Mouse (Mus musculus): ENCODE data around the gene Ascl5. TPM values are rescaled to one million over a fixed set of nuclear protein-coding genes. Genes with fewer than 3 reads are reported as not detected.

Ascl5 gene
- polyA plus RNA-seq, 1 experiment, result not detected

GRCm38 (mm10) chr1:136081161-136081560 is 30.6 kb downstream of the Ascl5 start:
- TF ChIP-seq CTCF (IDR thresholded peaks at IDR 0.05; ENCODE audit: control insufficient read depth, insufficient read depth, low read length), result no peak
- no peak for TF ChIP-seq POLR2A (IDR thresholded peaks at IDR 0.05; ENCODE audit: borderline replicate concordance, control insufficient read depth, low read depth, low read length)
- 77% methylated on average over 1 of the region's 1 CpGs for WGBS
- Histone ChIP-seq H3K27ac (ENCODE audit: control insufficient read depth, insufficient read depth, low read depth, low read length, poor library complexity) (no peak overlapping the region), H3K4me3 (replicated peaks; ENCODE audit: control insufficient read depth, low read depth, low read length) (no peak overlapping the region), H3K4me1 (ENCODE audit: control insufficient read depth, insufficient read depth, low read length) (no peaks in the 10 kb centered on the region)

- H3K27ac ChIP-seq (ENCODE audit: control insufficient read depth, insufficient read depth, low read depth, low read length, poor library complexity), result no peak overlapping the region
- H3K4me3 ChIP-seq (replicated peaks; ENCODE audit: control insufficient read depth, low read depth, low read length), result no peak overlapping the region
- TF ChIP-seq CTCF (IDR thresholded peaks at IDR 0.05; ENCODE audit: control insufficient read depth, insufficient read depth, low read length), result no peak
- no peak for TF ChIP-seq POLR2A (IDR thresholded peaks at IDR 0.05; ENCODE audit: borderline replicate concordance, control insufficient read depth, low read depth, low read length)
- H3K4me1 ChIP-seq (ENCODE audit: control insufficient read depth, insufficient read depth, low read length), result no peaks in the 10 kb centered on the region
- 62% methylated on average over 3 of the region's 3 CpGs for WGBS
Observed at GRCm38 (mm10) chr1:136085988-136086685, 35.5 kb downstream of the Ascl5 start.

- TF ChIP-seq POLR2A (IDR thresholded peaks at IDR 0.05; ENCODE audit: borderline replicate concordance, control insufficient read depth, low read depth, low read length) (no peak), CTCF (IDR thresholded peaks at IDR 0.05; ENCODE audit: control insufficient read depth, insufficient read depth, low read length) (no peak)
- no peak overlapping the region for H3K4me3 ChIP-seq (replicated peaks; ENCODE audit: control insufficient read depth, low read depth, low read length)
- H3K4me1 ChIP-seq (ENCODE audit: control insufficient read depth, insufficient read depth, low read length), result no peaks in the 10 kb centered on the region
- WGBS, result 68% methylated on average over 9 of the region's 9 CpGs
- no peak overlapping the region for H3K27ac ChIP-seq (ENCODE audit: control insufficient read depth, insufficient read depth, low read depth, low read length, poor library complexity)
Observed at GRCm38 (mm10) chr1:136089368-136090165, 39.0 kb downstream of the Ascl5 start.

- H3K4me3 ChIP-seq (replicated peaks; ENCODE audit: control insufficient read depth, low read depth, low read length), result no peak overlapping the region
- TF ChIP-seq POLR2A (IDR thresholded peaks at IDR 0.05; ENCODE audit: borderline replicate concordance, control insufficient read depth, low read depth, low read length) (no peak), CTCF (IDR thresholded peaks at IDR 0.05; ENCODE audit: control insufficient read depth, insufficient read depth, low read length) (no peak)
- WGBS, result 73% methylated on average over 3 of the region's 3 CpGs
Observed at GRCm38 (mm10) chr1:136093726-136094125, 43.1 kb downstream of the Ascl5 start.

GRCm38 (mm10) chr1:136094807-136095206 is 44.2 kb downstream of the Ascl5 start:
- H3K4me3 ChIP-seq (replicated peaks; ENCODE audit: control insufficient read depth, low read depth, low read length), result no peak overlapping the region
- TF ChIP-seq POLR2A (IDR thresholded peaks at IDR 0.05; ENCODE audit: borderline replicate concordance, control insufficient read depth, low read depth, low read length), result no peak
- TF ChIP-seq CTCF (IDR thresholded peaks at IDR 0.05; ENCODE audit: control insufficient read depth, insufficient read depth, low read length), result no peak
- no peak overlapping the region for H3K27ac ChIP-seq (ENCODE audit: control insufficient read depth, insufficient read depth, low read depth, low read length, poor library complexity)
- H3K4me1 ChIP-seq (ENCODE audit: control insufficient read depth, insufficient read depth, low read length), result no peaks in the 10 kb centered on the region
- WGBS, result 89% methylated on average over 5 of the region's 5 CpGs

More at GRCm38 (mm10) chr1:136093726-136094125, 43.1 kb downstream of the Ascl5 start:
- Histone ChIP-seq H3K4me1 (ENCODE audit: control insufficient read depth, insufficient read depth, low read length) (no peaks in the 10 kb centered on the region), H3K27ac (ENCODE audit: control insufficient read depth, insufficient read depth, low read depth, low read length, poor library complexity) (no peak overlapping the region)

Other genes starting within 250 kb of the Ascl5 start
- 0.77 TPM in 1 of 2 replicates, not detected in the other for gene Lad1, start 232.2 kb upstream of the Ascl5 start, polyA plus RNA-seq (2011; ENCODE audit: insufficient read depth, insufficient read length, low replicate concordance, missing spikeins)
- 0.99 and 2.6 TPM in 2 replicates for gene Tnnt2, start 214.4 kb upstream of the Ascl5 start, polyA plus RNA-seq (2011; ENCODE audit: insufficient read depth, insufficient read length, low replicate concordance, missing spikeins)
- 0.32 TPM in 1 of 2 replicates, not detected in the other for gene Pkp1, start 131.6 kb upstream of the Ascl5 start, polyA plus RNA-seq (2011; ENCODE audit: insufficient read depth, insufficient read length, low replicate concordance, missing spikeins)
- gene Igfn1, start 44.5 kb upstream of the Ascl5 start, polyA plus RNA-seq (2011; ENCODE audit: insufficient read depth, insufficient read length, low replicate concordance, missing spikeins), result not detected in 2 replicates
- gene Tmem9, start 42.7 kb upstream of the Ascl5 start, polyA plus RNA-seq (2011; ENCODE audit: insufficient read depth, insufficient read length, low replicate concordance, missing spikeins), result 24.6 and 28.6 TPM in 2 replicates
- gene Cacna1s, start 1.9 kb downstream of the Ascl5 start, polyA plus RNA-seq (2011; ENCODE audit: insufficient read depth, insufficient read length, low replicate concordance, missing spikeins), result 0.45 and 0.70 TPM in 2 replicates
- 22.5 and 40.5 TPM in 2 replicates for gene Kif21b, start 80.6 kb downstream of the Ascl5 start, polyA plus RNA-seq (2011; ENCODE audit: insufficient read depth, insufficient read length, low replicate concordance, missing spikeins)
- gene Mroh3, start 162.0 kb downstream of the Ascl5 start, polyA plus RNA-seq (2011; ENCODE audit: insufficient read depth, insufficient read length, low replicate concordance, missing spikeins), result not detected in 2 replicates
- not detected in 2 replicates for gene Inava, start 183.5 kb downstream of the Ascl5 start, polyA plus RNA-seq (2011; ENCODE audit: insufficient read depth, insufficient read length, low replicate concordance, missing spikeins)
- not detected in 2 replicates for gene Gpr25, start 210.1 kb downstream of the Ascl5 start, polyA plus RNA-seq (2011; ENCODE audit: insufficient read depth, insufficient read length, low replicate concordance, missing spikeins)